Mouse (Mus musculus) embryonic facial prominence, embryonic 12.5 days (tissue): ENCODE measurements at regions not wholly inside any gene's neighbourhood (a gene's known extent, or its start where the extent isn't known, plus 50 kb on each side); places are given as distances from the start of the nearest gene placed in this dataset.

Source experiments
- ATAC-seq: fragments of 200-750 bp; cut with Nextera tagmentation; 2 replicates; pipeline ENCODE4 v1.8.0; 2017; ENCODE audit not compliant: insufficient number of reproducible peaks, insufficient read depth, low FRiP score, low TSS enrichment
- H3K27ac ChIP-seq: fragments of 300-500 bp; sonication (generic); 2 replicates; pipeline ENCODE4 v1.5.1; 2016; ENCODE audit warnings: mild to moderate bottlenecking
- H3K27me3 ChIP-seq: fragments of 300-500 bp; sonication (generic); 2 replicates; pipeline ENCODE4 v1.6.1; 2016; ENCODE audit warnings: mild to moderate bottlenecking, moderate library complexity
- H3K36me3 ChIP-seq: fragments of 300-500 bp; sonication (generic); 2 replicates; pipeline ENCODE4 v1.6.1; 2016; ENCODE audit warnings: mild to moderate bottlenecking
- H3K4me1 ChIP-seq: fragments of 300-500 bp; sonication (generic); 2 replicates; pipeline ENCODE4 v1.6.1; 2016
- H3K4me2 ChIP-seq: fragments of 300-500 bp; sonication (generic); replicated peaks from 2 replicates; pipeline ENCODE4 v1.6.1; 2016; ENCODE audit warnings: mild to moderate bottlenecking, moderate library complexity
- H3K4me3 ChIP-seq: fragments of 300-500 bp; sonication (generic); 2 replicates; pipeline ENCODE4 v1.5.1; 2016; ENCODE audit warnings: mild to moderate bottlenecking
- H3K9ac ChIP-seq: fragments of 300-500 bp; sonication (generic); 2 replicates; pipeline ENCODE4 v1.6.1; 2016; ENCODE audit warnings: mild to moderate bottlenecking, moderate library complexity
- H3K9me3 ChIP-seq: fragments of 300-500 bp; sonication (generic); 2 replicates; pipeline ENCODE4 v1.6.1; 2016; ENCODE audit warnings: mild to moderate bottlenecking, moderate library complexity
- WGBS: fragments of 180-500 bp; shearing (Covaris S2); methylation state at CpG from one replicate; pipeline ENCODE4 v1.1.7; 2016; 5-methylcytosine and 5-hydroxymethylcytosine counted together

GRCm38 (mm10) chr3:144007111-144007619 lies 197.9 kb downstream of the Lmo4 start:
- H3K9ac ChIP-seq = no peak overlapping the region
- H3K27me3 ChIP-seq = no peaks in the 10 kb centered on the region
- no peak overlapping the region for H3K4me3 ChIP-seq
- no peak overlapping the region for H3K27ac ChIP-seq
- no peak overlapping the region for H3K4me2 ChIP-seq
- H3K9me3 ChIP-seq = no peaks in the 10 kb centered on the region
- no peak for ATAC-seq
- H3K4me1 ChIP-seq = peaks cover 14% of the 10 kb centered on the region
- no peaks in the 10 kb centered on the region for H3K36me3 ChIP-seq
- 71% methylated on average over 4 of the region's 4 CpGs for WGBS

GRCm38 (mm10) chr3:143997909-143998308 lies 207.1 kb downstream of the Lmo4 start:
- 89% methylated on average over 8 of the region's 8 CpGs for WGBS
- no peak for ATAC-seq

GRCm38 (mm10) chr3:143995045-143995444 lies 210.0 kb downstream of the Lmo4 start:
- Histone ChIP-seq H3K4me3 (no peak overlapping the region), H3K9ac (no peak overlapping the region), H3K27me3 (no peaks in the 10 kb centered on the region), H3K36me3 (no peaks in the 10 kb centered on the region), H3K4me1 (no peaks in the 10 kb centered on the region), H3K4me2 (no peak overlapping the region), H3K9me3 (no peaks in the 10 kb centered on the region), H3K27ac (no peak overlapping the region)
- ATAC-seq = no peak
- WGBS = 95% methylated on average over 3 of the region's 3 CpGs

More at GRCm38 (mm10) chr3:143997909-143998308, 207.1 kb downstream of the Lmo4 start:
- Histone ChIP-seq H3K4me1 (no peaks in the 10 kb centered on the region), H3K4me2 (no peak overlapping the region), H3K36me3 (no peaks in the 10 kb centered on the region), H3K9me3 (no peaks in the 10 kb centered on the region), H3K9ac (no peak overlapping the region), H3K27ac (no peak overlapping the region), H3K27me3 (no peaks in the 10 kb centered on the region), H3K4me3 (no peak overlapping the region)

- no peak overlapping the region for H3K4me2 ChIP-seq
- H3K36me3 ChIP-seq = no peaks in the 10 kb centered on the region
- no peak overlapping the region for H3K27ac ChIP-seq
- H3K4me3 ChIP-seq = no peak overlapping the region
- no peaks in the 10 kb centered on the region for H3K9me3 ChIP-seq
- no peak for ATAC-seq
- H3K4me1 ChIP-seq = 0 out of 2 replicates have a peak, but pooled peaks cover 3% of the 10 kb centered on the region
- 57% methylated on average over 4 of the region's 4 CpGs for WGBS
- H3K9ac ChIP-seq = no peak overlapping the region
- H3K27me3 ChIP-seq = no peaks in the 10 kb centered on the region
Measured at GRCm38 (mm10) chr3:143988991-143989390, 216.0 kb downstream of the Lmo4 start.

GRCm38 (mm10) chr3:143988037-143988436 lies 217.0 kb downstream of the Lmo4 start:
- WGBS = 91% methylated on average over 5 of the region's 5 CpGs
- Histone ChIP-seq H3K27ac (no peak overlapping the region), H3K4me2 (no peak overlapping the region), H3K4me1 (0 out of 2 replicates have a peak, but pooled peaks cover 3% of the 10 kb centered on the region), H3K9ac (no peak overlapping the region), H3K27me3 (no peaks in the 10 kb centered on the region), H3K4me3 (no peak overlapping the region), H3K9me3 (no peaks in the 10 kb centered on the region), H3K36me3 (no peaks in the 10 kb centered on the region)
- ATAC-seq = no peak

GRCm38 (mm10) chr3:143986798-143987197 lies 218.2 kb downstream of the Lmo4 start:
- H3K36me3 ChIP-seq = no peaks in the 10 kb centered on the region
- H3K9me3 ChIP-seq = no peaks in the 10 kb centered on the region
- no peaks in the 10 kb centered on the region for H3K27me3 ChIP-seq
- no peak overlapping the region for H3K4me2 ChIP-seq
- no peak for ATAC-seq
- H3K4me3 ChIP-seq = no peak overlapping the region
- H3K27ac ChIP-seq = no peak overlapping the region
- no peak overlapping the region for H3K9ac ChIP-seq
- WGBS = 97% methylated on average over 2 of the region's 2 CpGs
- H3K4me1 ChIP-seq = 0 out of 2 replicates have a peak, but pooled peaks cover 3% of the 10 kb centered on the region

GRCm38 (mm10) chr3:143986200-143986506 lies 218.9 kb downstream of the Lmo4 start:
- 77% methylated on average over 5 of the region's 5 CpGs for WGBS
- no peak overlapping the region for H3K4me2 ChIP-seq
- H3K4me1 ChIP-seq = 0 out of 2 replicates have a peak, but pooled peaks cover 3% of the 10 kb centered on the region
- H3K9me3 ChIP-seq = no peaks in the 10 kb centered on the region
- no peak for ATAC-seq
- no peak overlapping the region for H3K27ac ChIP-seq
- H3K36me3 ChIP-seq = no peaks in the 10 kb centered on the region
- H3K27me3 ChIP-seq = no peaks in the 10 kb centered on the region
- H3K4me3 ChIP-seq = no peak overlapping the region
- H3K9ac ChIP-seq = no peak overlapping the region

GRCm38 (mm10) chr3:143985349-143986199 lies 219.4 kb downstream of the Lmo4 start:
- Histone ChIP-seq H3K36me3 (no peaks in the 10 kb centered on the region), H3K4me2 (no peak overlapping the region), H3K9me3 (no peaks in the 10 kb centered on the region), H3K4me3 (no peak overlapping the region), H3K27me3 (no peaks in the 10 kb centered on the region), H3K27ac (no peak overlapping the region), H3K9ac (no peak overlapping the region), H3K4me1 (0 out of 2 replicates have a peak, but pooled peaks cover 3% of the 10 kb centered on the region)
- ATAC-seq = no peak
- WGBS = 52% methylated on average over 6 of the region's 6 CpGs

- Histone ChIP-seq H3K4me3 (no peak overlapping the region), H3K9me3 (no peaks in the 10 kb centered on the region), H3K27ac (no peak overlapping the region), H3K9ac (no peak overlapping the region), H3K4me1 (no peaks in the 10 kb centered on the region), H3K27me3 (no peaks in the 10 kb centered on the region), H3K36me3 (no peaks in the 10 kb centered on the region), H3K4me2 (no peak overlapping the region)
- WGBS = 91% methylated on average over 2 of the region's 2 CpGs
- ATAC-seq = no peak
Measured at GRCm38 (mm10) chr3:143978703-143979102, 226.3 kb downstream of the Lmo4 start.

GRCm38 (mm10) chr3:143977886-143978447 lies 227.1 kb downstream of the Lmo4 start:
- H3K4me2 ChIP-seq = no peak overlapping the region
- no peak overlapping the region for H3K27ac ChIP-seq
- H3K4me3 ChIP-seq = no peak overlapping the region
- H3K4me1 ChIP-seq = no peaks in the 10 kb centered on the region
- 89% methylated on average over 7 of the region's 7 CpGs for WGBS
- no peak for ATAC-seq
- H3K36me3 ChIP-seq = no peaks in the 10 kb centered on the region
- no peaks in the 10 kb centered on the region for H3K27me3 ChIP-seq
- no peaks in the 10 kb centered on the region for H3K9me3 ChIP-seq
- no peak overlapping the region for H3K9ac ChIP-seq

- 83% methylated on average over 9 of the region's 9 CpGs for WGBS
Measured at GRCm38 (mm10) chr3:143973582-143973981, 231.4 kb downstream of the Lmo4 start.

GRCm38 (mm10) chr3:143972351-143972750 lies 232.7 kb downstream of the Lmo4 start:
- Histone ChIP-seq H3K9me3 (no peaks in the 10 kb centered on the region), H3K9ac (no peak overlapping the region), H3K27me3 (no peaks in the 10 kb centered on the region), H3K4me2 (no peak overlapping the region), H3K4me3 (no peak overlapping the region), H3K27ac (no peak overlapping the region), H3K36me3 (no peaks in the 10 kb centered on the region), H3K4me1 (no peaks in the 10 kb centered on the region)
- ATAC-seq = no peak

More at GRCm38 (mm10) chr3:143973582-143973981, 231.4 kb downstream of the Lmo4 start:
- H3K9ac ChIP-seq = no peak overlapping the region
- H3K4me1 ChIP-seq = no peaks in the 10 kb centered on the region
- no peaks in the 10 kb centered on the region for H3K36me3 ChIP-seq
- ATAC-seq = no peak
- no peaks in the 10 kb centered on the region for H3K27me3 ChIP-seq
- no peak overlapping the region for H3K4me3 ChIP-seq
- H3K27ac ChIP-seq = no peak overlapping the region
- no peak overlapping the region for H3K4me2 ChIP-seq
- H3K9me3 ChIP-seq = no peaks in the 10 kb centered on the region
